Mouse (Mus musculus): Measurements from ENCODE around the gene Tex11.
A peak's percentile ranks its signal among the peaks of the same experiment; 100 is the strongest.

Tex11 gene

DNA sequence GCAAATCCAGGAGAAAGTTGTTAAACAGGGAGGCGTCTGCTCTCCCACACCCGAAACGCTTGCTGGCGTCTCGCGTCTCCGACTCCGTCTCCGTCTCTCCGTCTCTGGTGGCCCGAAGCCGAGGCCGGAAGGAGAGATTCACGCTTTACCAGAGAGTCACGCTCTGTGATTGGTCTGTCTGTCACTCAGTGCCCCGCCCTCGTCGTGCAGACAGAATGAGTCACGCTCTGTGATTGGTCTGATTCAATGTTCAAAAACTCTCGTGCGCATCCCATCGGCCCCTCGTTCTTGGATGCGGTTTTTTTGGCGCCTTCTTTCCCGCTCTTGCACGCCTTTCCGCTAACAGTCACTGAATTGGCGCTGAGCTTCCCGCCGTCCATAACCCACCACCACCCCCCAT is at the start of gene Tex11:
TSS of gene Tex11 (minus strand) at position 127 of the 400 bp plus-strand sequence.
- no peak for DNase-seq

DNA sequence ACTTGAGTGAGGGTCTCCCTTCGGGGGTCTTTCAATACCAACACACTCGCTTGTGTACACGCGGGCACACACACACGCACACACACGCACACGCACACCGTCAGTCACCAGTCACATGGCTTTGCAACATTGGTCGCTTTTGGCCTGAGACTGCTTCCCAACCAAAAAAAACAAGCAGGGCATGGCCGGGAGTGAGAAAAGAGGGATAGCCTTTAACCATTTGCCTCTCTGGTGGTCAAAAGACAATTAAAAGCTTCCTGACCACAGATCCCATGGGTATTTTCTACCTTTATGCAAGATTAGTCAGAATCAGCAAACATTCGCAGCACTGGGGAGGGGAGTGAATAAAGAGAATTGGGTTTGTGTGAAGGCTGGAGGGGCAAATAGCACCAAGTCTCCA is 26.5 kb upstream of the Tex11 start, which contains the start of gene Slc7a3:
TSS of gene Slc7a3 (minus strand) at position 101 of the 400 bp plus-strand sequence.
- peak; percentile 7 for DNase-seq

DNA sequence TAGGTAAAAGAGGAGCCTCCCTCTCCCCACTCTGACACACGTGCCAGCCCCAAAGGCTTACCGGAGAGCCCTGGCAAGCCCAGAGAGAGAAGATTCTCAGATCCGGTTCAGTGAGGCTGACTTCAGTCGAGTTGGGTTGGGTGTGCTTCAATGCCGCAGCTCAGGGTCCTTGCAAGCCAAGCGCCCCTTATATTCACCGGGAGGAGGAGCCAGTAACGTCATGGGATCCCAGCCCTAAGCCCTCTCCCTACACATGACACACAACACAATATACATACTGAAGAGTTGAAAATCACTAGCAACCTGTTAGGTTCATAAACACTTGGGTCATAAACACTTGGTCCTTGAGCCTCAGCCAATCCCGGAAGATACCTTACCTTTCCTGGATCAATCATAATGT is 25.7 kb upstream of the Tex11 start:
- peak; percentile 21 for DNase-seq

DNA sequence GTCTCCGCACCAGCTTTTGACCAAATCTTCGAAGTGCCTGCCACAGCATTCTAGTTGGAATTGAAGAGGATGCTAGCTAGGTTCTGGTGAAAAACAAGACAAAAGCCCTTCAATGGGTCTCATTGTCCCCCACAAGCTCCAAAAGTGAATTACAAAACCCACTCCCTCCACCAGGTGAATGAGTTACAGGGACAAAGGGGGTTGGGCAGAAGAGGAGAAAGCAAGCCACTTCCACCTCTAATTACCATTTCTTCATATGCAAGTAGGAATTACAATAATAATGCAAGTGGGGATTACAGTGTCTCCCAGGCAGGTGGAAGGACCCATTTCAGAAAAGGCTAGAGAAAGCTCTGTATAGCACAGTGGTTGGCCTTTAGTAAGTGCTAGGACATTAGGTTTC is 24.7 kb upstream of the Tex11 start:
- DNase-seq: no peak

DNA sequence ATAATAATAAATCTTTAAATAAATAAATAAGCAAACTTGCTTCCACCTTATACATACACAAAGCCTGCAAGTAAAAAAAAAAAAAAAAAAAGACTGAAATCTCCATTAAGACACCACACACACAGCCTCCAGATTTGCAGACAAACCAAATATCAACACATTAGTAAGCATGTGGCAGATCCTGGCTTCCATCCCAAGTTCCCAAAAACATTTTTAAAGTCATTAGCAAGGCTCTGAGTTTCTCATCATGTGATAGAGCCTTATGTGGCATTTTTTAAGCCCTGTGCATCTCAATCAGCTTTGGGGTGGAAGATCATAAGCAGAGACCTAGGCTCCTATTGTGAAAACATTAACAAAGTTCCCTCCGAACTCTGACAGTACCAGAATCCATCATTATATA is 5.8 kb upstream of the Tex11 start:
- DNase-seq: no peak

DNA sequence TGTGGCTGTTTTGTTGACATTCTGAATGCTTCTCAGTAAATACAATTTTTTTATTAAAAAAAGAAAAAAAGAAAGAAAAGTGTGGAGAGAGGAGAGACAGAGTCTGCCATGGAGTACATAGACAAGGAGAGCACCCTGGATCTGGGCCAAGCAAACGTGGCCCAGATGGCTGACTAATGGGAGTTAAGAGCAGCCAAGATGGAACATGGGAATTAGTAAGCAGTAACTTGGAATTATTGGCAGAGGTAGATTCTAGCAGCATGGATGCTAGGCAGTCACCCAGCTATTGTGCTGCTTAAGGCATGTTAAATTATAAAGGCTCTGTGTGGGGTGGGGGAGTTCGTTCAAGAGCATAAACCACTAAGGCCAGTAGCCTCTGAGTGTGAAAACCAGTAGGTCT is 4.0 kb upstream of the Tex11 start:
- no peak for DNase-seq

DNA sequence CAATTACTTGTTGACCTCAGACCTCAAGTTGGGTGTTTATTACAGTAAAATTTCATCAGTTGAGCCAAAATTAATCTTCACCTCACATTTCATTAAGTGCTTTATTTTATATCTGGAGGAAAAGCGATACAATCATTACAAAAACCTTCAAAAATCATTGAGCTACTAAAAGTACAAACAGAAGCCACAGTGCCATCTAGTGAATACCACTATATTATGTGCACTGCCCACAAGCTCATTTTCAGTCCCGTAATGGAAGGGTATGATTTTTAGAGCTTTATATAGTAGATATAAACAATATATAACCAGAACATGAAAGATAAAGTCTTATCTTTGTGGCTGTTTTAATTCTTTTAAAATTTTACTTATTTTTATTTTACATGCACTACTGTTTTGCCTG is 115.8 kb downstream of the Tex11 start:
- DNase-seq: peak; percentile 2

DNA sequence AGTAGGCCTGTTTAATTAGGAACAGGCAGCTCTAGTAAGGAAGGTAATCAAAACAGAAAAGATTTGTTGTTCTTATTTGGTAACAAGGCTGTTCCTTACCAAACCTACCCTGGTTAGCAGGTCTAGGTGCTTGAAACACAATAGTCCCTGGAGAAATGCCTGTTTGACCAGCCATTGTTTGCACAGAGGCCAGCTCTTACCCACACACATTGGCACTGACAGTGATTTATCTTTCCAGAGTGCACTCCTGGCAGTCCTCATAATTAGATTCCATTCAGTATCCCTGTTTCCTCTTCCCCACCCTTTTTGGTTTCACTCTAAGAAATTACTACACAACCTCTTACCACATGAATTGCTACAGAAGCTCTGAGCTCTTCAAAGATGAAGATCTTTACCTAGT is 220.3 kb downstream of the Tex11 start:
- DNase-seq: no peak

DNA sequence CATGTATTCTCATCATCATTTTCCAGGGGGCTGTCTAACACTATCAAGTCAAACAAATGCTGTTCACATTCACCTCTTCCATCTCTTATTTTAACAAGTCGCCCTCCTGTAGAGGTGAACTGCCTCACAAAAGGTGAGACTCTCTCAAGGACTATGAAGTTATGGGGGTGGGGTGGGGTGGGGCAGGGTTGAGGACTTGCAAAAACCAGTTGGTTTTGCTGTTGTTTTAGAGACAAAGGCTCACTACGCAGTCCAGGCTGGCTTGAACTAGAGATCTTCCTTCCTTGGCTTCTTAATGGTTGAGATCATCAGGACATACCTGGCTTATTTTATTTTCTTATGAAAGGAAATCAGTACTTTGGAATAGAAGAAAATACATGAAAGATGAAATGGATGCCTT is 226.7 kb downstream of the Tex11 start:
- no peak for DNase-seq

DNA sequence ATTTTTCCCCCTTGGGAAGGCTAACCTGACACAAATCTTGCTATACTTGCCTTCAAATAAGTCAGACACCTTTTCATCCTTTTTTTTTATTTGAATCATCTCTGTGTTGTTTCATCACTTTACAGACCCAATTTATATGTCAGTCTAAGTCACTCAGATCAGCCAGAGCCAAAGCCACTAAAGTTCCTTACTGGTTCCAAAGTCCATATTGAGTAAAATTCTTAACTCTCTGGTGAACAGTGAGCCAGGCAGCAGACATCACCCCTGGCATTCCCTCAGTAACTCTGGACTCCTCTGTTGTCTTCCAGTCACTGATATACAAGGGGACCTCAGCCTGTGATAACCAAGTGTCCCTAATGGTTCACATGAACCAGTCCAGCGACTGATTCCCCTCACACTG is 233.9 kb downstream of the Tex11 start:
- DNase-seq: no peak

DNA sequence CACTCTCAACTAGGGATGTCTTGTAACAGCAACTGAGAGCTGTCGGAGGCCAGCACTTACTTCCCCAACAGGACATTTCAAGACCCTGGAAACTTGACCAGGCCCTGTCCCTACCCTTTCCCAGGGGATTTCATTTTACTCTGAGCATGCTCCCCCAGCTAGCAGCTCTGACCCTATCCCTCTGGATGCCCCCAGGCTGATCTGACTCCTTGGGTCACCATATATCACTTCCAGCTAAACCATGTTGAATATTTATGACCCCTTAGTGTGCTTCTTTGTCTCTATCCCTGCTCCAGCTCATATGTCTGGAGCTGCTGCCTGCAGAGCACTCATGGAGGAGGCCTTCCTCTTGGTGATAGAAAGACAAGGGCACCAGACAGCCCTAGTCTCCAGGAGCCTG is 238.3 kb downstream of the Tex11 start:
- no peak for DNase-seq

DNA sequence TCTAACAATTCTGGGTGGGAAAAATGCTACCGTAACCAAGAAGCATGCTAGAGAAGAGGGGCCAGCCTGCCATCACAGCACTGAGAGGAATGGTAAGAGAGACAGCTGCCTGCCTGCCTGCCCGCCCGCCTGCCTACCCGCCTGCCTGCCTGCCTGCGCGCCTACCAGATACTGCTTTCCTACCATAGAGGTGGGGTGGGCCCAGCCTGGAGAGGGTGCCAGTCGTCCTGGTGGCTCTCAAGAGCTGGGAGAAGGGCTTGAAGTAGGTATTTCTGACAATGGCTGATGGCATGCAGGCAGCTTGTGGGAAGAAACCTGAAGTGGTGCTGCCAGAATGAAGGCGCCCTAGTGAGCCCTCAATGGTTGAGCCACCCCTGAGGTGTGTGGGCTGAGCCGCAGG is 240.8 kb downstream of the Tex11 start:
- DNase-seq: no peak

DNA sequence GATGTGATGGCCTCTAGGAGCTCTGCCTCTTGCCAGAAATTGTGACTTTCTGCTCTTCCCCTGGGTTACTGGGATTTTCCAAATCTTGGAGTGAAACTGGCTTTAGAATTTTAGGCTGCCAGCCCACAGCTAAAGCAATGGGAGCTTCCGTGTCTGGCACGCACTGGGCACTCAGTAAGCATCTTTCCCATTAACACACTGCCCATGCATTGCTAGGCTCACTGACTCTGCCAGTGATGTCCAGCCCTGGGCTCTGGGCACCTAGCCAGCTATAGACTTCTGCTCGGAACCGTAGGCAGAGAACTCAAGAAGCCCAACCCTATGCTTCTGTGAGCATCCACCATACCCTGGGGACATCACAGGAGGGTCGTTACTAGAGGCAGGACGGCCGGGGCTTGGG is 243.7 kb downstream of the Tex11 start:
- DNase-seq: no peak

DNA sequence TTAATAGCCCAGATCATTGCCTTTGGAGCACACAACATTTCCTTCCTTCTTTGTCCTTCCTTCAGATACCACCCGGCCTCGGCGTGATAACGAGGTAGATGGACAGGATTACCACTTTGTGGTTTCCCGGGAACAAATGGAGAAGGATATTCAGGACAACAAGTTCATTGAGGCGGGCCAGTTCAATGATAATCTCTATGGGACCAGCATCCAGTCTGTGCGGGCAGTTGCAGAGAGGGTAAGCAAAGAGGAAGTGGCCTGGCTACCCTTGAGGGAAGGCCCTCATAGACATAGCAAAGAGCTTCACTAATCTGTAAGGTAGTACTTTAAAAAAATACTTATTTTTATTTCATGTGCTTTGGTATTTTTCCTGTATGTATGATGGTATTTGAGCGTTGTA is 245.3 kb downstream of the Tex11 start:
- no peak for DNase-seq

DNA sequence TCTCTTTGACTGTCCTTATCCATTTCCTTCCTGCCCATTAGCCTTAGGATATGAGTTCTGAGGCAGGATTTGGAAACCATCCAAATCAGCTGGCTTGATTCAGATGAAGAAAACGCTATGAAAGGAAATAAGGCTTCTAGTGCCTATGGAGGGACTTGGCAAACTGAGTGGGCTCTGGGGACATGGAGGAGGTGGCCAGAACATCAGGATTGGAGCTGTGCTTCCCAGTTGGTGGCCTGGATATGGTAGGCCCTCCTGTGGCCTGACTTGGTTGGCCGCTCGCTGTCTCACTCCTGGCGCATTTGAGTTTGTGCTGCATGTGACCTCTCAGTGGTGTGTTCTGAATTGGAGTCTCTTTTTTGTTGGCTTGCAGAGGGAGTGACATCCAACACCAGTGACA is 248.3 kb downstream of the Tex11 start:
- DNase-seq: no peak

DNA sequence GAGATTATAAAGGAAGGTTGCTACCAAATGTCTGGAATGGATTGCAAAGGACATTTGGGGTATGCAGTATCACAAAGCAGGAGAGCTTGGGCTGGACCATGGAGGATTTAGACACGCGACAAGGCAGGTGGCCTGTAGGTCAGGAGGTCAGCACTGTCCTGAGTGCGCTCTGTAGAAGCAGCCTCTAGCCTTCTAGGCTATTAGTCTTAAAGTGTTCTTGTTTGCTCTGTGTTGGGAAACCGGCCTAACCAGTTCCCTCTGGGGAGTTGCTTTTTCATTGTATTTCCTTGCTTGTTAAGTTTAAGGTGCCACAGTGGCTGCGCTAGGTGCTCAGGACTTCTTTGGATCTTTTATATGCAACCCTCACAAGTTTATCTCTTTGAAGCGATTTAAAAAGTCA is 257.4 kb downstream of the Tex11 start:
- no peak for DNase-seq

DNA sequence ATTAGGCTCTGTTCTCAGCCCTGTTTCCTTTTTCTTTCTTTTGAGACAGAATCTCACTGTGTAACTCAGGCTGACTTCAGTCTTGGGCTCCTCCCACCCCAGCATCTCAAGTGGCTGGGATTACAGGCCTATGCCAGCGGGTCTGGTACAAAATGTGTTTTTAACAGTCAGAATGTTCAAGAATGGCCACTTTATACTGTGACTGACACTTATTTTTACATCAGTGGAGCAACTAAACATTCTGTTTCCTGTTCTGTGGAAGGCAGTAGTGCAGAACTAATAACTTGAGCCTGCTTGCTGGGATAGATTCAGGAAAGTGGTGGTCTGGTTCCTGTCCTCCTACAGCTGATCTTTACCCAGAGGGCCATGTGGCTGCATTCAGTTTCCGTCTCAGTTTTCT is 258.8 kb downstream of the Tex11 start:
- no peak for DNase-seq

DNA sequence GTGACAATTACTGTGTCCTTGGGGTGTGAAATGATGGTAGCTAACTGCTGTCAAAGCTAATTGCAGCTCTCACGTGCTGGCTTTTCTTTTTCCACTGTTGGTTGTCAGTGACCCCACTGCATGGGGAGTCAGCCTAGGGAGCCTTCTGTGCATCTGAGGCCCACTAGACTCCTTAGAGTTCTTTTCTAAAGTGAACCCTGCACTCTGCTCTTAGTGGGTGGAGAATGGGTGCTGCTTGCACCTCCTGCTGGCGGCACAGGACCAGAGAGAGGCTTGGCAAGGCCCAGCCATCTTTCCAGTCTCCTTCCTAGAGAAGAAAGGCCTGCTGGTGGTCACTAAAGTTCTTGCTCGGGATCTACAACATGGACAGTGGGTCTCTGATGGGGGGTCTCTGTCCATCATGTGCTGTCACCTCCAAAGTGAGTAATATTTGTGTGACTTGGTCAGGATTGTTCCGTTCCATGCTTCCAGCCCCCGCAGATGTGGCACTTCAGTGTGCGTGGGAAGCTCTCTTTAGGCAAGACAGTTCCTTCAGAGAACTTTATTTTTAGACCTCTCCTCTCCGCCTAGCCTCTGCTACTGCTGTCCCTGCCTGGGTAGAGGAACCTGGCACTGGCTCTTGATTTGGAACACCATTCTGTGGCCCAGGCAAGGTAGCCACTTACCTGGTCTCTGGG is 261.5 kb downstream of the Tex11 start:
- no peak for DNase-seq

DNA sequence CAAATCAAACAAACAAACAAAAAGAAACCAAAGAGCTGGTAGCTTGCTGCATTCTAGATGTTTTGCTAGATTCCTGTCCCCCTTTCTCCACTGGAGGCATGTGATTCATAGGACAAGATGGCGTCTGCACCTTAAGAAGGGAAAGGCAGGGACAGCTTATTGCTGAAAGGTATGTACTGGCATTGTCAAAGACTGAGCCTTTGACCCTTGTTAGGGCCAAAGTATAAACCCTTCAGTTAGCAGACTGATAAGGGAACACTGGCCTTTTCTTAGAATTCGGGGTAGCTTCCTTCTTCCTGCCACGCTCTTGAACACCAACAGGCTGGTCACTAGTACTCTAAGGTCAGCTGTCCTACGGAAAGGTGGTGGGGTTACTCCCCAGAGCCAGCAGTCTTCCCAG is 262.1 kb downstream of the Tex11 start:
- no peak for DNase-seq

DNA sequence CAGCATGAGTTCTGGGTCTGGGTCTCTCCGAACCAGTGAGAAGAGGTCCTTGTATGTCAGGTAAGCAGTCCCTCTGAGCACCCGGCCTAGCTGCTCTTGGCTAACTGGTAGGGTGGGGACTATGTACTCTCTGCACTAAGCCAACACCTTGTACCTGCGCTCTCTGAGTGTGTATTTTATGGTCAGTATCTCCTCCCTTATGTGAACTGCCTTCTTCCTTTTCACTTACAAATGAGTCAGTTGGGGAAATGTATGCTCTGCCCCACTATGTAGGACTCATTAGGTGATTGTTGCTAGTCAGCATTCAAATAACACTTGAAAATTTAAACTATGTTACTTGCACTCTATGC is 262.8 kb downstream of the Tex11 start:
- DNase-seq: no peak

DNA sequence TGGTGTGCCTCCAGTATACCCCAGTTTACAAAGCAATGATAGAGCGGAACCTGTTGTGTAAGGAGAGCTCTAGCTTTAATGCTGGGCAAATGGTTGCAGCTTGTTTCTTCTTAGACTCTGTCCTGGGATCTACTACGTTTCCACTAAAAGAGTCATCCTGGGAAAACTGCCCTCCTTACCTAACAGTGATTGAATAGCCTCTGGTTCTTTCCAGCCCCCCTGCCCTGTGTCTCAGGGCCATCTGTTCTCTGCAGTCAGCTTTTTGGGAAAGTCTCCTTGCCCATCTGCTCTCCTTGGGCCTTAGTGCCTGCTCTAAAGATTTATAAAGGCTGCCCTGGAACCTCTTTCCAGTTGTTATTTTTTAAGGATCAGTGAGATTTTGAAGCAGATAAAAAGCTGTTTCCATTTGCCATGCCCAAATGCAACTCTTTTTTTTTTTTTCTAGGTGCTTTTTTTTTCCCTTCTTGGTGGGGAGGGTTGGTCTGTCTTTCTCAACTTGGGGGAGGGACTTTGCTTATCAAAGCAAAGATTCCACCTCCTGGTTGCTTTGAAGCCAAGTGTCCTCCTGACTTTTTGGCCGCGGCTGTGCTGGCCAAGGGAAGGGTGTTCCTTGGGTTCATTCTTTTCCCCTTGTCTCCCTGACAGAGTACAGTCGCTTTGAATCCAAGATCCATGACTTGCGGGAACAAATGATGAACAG is 263.3 kb downstream of the Tex11 start:
- no peak for DNase-seq

DNA sequence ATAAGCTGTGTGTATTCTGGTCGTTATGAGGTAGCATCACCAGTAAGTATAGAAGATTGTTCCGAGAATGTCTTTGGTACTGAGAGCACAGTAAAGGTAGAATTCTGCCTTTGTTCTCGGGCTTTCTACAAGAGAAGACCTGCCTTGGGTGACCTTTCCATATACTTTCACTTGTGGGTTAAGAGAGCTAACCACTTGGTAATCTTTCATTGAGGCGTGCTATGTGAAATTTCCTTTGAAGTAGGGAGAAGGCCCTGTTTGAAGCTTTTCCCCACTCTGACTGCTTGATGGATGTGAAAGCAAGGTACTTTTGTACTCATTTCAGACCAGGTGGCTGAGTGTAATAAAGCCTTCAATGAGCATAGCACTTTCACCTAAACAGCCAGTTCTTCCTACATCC is 270.1 kb downstream of the Tex11 start:
- no peak for DNase-seq

Measured in retina, postnatal 1 day (tissue).